Mouse (Mus musculus): ENCODE results near the gene Furin. TPM values are rescaled to one million over a fixed set of nuclear protein-coding genes. Genes with fewer than 3 reads are reported as not detected.

Furin gene
- total RNA-seq, 2 experiments from 2014 or later, result 143 to 158 TPM

- no peak for DNase-seq (ENCODE audit: low spot score in 2 of 2)
These were observed 24.4 kb upstream of the Furin start for GRCm38 (mm10) chr7:80429661-80430060.

GRCm38 (mm10) chr7:80427730-80428129 lies 22.5 kb upstream of the Furin start:
- DNase-seq (ENCODE audit: low spot score in 2 of 2), result no peak

GRCm38 (mm10) chr7:80426363-80426762 lies 21.1 kb upstream of the Furin start:
- DNase-seq (ENCODE audit: low spot score in 2 of 2), result no peak

- DNase-seq (ENCODE audit: low spot score in 2 of 2), result no peak
These were observed 19.5 kb upstream of the Furin start for GRCm38 (mm10) chr7:80424722-80425121.

- no peak for DNase-seq (ENCODE audit: low spot score in 2 of 2)
These were observed 17.7 kb upstream of the Furin start for GRCm38 (mm10) chr7:80422759-80423480.

GRCm38 (mm10) chr7:80421576-80421975 lies 16.3 kb upstream of the Furin start:
- DNase-seq (ENCODE audit: low spot score in 2 of 2), result no peak

- no peak for DNase-seq (ENCODE audit: low spot score in 2 of 2)
These were observed 15.3 kb upstream of the Furin start for GRCm38 (mm10) chr7:80420586-80420985.

- no peak for DNase-seq (ENCODE audit: low spot score in 2 of 2)
These were observed 14.0 kb upstream of the Furin start for GRCm38 (mm10) chr7:80419278-80419677.

- DNase-seq (ENCODE audit: low spot score in 2 of 2), result no peak
These were observed 12.8 kb upstream of the Furin start for GRCm38 (mm10) chr7:80418036-80418435.

- DNase-seq (ENCODE audit: low spot score in 2 of 2), result no peak
These were observed 12.4 kb upstream of the Furin start for GRCm38 (mm10) chr7:80417601-80418000.

GRCm38 (mm10) chr7:80416969-80417368 lies 11.7 kb upstream of the Furin start:
- DNase-seq (ENCODE audit: low spot score in 2 of 2), result no peak

GRCm38 (mm10) chr7:80414303-80414855 lies 9.1 kb upstream of the Furin start:
- DNase-seq (ENCODE audit: low spot score in 2 of 2), result no peak

GRCm38 (mm10) chr7:80413512-80414302 lies 8.5 kb upstream of the Furin start:
- DNase-seq (ENCODE audit: low spot score in 2 of 2), result no peak

GRCm38 (mm10) chr7:80412781-80413180 lies 7.5 kb upstream of the Furin start:
- no peak for DNase-seq (ENCODE audit: low spot score in 2 of 2)

GRCm38 (mm10) chr7:80412279-80412678 lies 7.0 kb upstream of the Furin start:
- no peak for DNase-seq (ENCODE audit: low spot score in 2 of 2)

GRCm38 (mm10) chr7:80410380-80410779 lies 5.1 kb upstream of the Furin start:
- no peak for DNase-seq (ENCODE audit: low spot score in 2 of 2)

GRCm38 (mm10) chr7:80407712-80408111 lies 2.5 kb upstream of the Furin start:
- DNase-seq (ENCODE audit: low spot score in 2 of 2), result no peak

- DNase-seq (ENCODE audit: low spot score in 2 of 2), result no peak
These were observed 950 bp upstream of the Furin start for GRCm38 (mm10) chr7:80406186-80406585.

GRCm38 (mm10) chr7:80404101-80404894 lies 938 bp downstream of the Furin start:
- no peak for DNase-seq (ENCODE audit: low spot score in 2 of 2)

- peak; percentile 57 to 58 for DNase-seq (ENCODE audit: low spot score in 2 of 2)
These were observed 1.7 kb downstream of the Furin start for GRCm38 (mm10) chr7:80403551-80403950.

GRCm38 (mm10) chr7:80402651-80403321 lies 2.5 kb downstream of the Furin start:
- DNase-seq (ENCODE audit: low spot score in 2 of 2), result peak; percentile 74 to 85
